Mouse (Mus musculus) embryonic fibroblast, embryonic 13.5 days (primary cell): ENCODE measurements around the gene Lrrc4.

Experiments used
- CTCF ChIP-seq: IDR thresholded peaks from 2 replicates; pipeline ENCODE4 v1.5.1; 2011; ENCODE audit warnings: mild to moderate bottlenecking, control low read depth, low read length, moderate library complexity, borderline replicate concordance; ENCODE audit not compliant: insufficient read depth
- POLR2A ChIP-seq: IDR thresholded peaks from 2 replicates; pipeline ENCODE4 v1.6.1; 2011; ENCODE audit warnings: low read depth, mild to moderate bottlenecking, control low read depth, low read length, moderate library complexity

GRCm38 (mm10) chr6:28633656-28634055, 197.9 kb downstream of the Lrrc4 start:
- TF ChIP-seq POLR2A (no peak), CTCF (no peak)
